Mouse (Mus musculus): ENCODE measurements around the gene Dennd5a. TPM values are rescaled to one million over a fixed set of nuclear protein-coding genes. Genes with fewer than 3 reads are reported as not detected.

Dennd5a gene
- polyA plus RNA-seq, 1 experiment from 2014 or later = 41.7 TPM

DNA sequence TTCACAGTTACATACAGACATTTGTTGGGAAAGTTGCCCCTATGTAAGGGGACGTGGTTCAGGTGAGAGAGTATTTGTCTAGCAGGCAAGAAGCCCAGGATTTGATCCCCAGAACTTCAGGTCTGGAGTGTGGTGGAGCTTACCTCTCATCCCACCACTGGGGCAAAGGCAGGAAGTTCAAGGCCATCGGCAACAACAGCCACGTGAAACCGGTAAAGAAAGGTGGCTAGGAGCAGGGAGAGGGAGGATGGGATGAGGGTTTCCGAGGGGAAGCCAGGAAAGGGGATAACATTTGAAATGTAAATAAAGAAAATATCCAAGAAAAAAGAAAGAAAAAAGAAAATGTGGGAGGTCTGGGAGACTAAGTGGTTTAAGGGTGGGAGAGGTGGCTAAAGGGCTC lies 87.1 kb downstream of the Dennd5a start:
- H3K9ac ChIP-seq = no peak overlapping the region
- H3K4me1 ChIP-seq = no peaks in the 10 kb centered on the region; the same call in 1 of the 2 replicates
- H3K4me2 ChIP-seq = no peak overlapping the region
- no peaks in the 10 kb centered on the region for H3K36me3 ChIP-seq (replicated peaks)
- 57% methylated on average over 5 of the region's 5 CpGs for WGBS
- no peaks in the 10 kb centered on the region for H3K9me3 ChIP-seq
- H3K27me3 ChIP-seq (replicated peaks) = no peaks in the 10 kb centered on the region
- no peak overlapping the region for H3K4me3 ChIP-seq
- H3K27ac ChIP-seq = no peak overlapping the region
- no peak for ATAC-seq (replicated peaks)

DNA sequence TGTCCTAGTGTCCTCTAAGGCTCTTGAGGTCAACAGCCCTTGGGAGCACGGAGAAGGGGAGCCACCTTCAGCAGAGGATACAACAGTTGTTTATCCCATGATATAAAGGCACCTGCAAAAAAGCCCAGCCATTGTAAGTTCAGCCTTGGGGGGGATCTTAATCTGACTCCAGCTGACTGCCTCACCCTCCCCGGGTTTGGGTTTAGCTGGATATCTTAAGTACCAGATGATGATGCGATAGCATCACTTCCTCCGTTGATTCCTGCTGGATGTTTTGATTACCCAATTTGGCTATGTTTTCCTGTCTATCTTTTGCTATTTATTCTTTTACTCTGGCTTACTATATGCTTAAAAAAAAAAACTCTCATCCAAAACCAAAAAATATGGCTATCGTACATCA lies 89.0 kb downstream of the Dennd5a start:
- Histone ChIP-seq H3K27me3 (replicated peaks) (0 out of 2 replicates have a peak, but pooled peaks cover 3% of the 10 kb centered on the region), H3K9ac (no peak overlapping the region), H3K4me2 (no peak overlapping the region), H3K4me1 (no peaks in the 10 kb centered on the region; the same call in 1 of the 2 replicates), H3K36me3 (replicated peaks) (no peaks in the 10 kb centered on the region), H3K4me3 (no peak overlapping the region), H3K9me3 (no peaks in the 10 kb centered on the region), H3K27ac (no peak overlapping the region)
- 85% methylated on average over 5 of the region's 5 CpGs for WGBS
- ATAC-seq (replicated peaks) = no peak

DNA sequence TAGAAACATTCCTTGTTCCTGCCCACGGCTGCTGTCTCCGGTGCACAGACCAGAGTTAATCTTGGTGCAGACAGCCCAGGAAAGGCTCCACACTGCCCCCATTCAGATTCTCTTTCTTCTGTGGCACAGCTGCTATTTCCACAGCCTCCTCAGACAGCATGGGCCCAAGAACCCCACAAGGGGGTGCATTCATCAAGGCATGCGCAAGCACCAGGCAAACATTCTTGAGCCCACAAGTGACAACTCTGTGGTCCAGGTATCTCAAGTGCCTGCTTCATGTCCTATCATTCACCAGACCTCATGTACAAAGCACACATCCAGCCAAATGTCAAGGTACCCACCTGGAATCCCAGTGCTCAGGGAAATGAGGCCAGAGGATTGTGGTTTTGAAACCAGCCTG lies 91.8 kb downstream of the Dennd5a start:
- no peak overlapping the region for H3K4me3 ChIP-seq
- no peak overlapping the region for H3K9ac ChIP-seq
- no peaks in the 10 kb centered on the region for H3K36me3 ChIP-seq (replicated peaks)
- peaks cover 9% of the 10 kb centered on the region for H3K4me1 ChIP-seq
- no peak overlapping the region for H3K27ac ChIP-seq
- no peak for ATAC-seq (replicated peaks)
- peaks cover 9% of the 10 kb centered on the region for H3K27me3 ChIP-seq (replicated peaks)
- WGBS = 20% methylated on average over 3 of the region's 3 CpGs
- H3K4me2 ChIP-seq = no peak overlapping the region
- no peaks in the 10 kb centered on the region for H3K9me3 ChIP-seq

DNA sequence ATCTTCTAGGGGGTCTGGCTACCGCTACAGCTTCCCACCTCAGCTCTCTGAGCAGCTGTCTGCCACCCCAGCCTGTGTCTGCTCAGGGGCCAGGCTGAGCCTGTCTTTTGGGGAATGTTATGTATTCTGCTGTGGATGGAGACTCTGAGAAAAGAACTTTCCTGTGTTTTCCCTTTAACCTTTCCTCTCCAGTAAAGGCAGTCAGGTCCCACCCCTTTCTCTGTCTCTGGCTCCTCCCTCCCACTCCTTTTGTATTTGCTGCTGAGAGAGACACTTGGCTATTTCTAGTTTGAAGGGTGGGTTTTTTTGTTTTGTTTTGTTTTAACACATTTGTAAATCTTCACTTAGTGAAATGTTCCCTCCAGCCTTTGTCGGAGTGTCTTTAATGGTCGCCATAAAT lies 93.6 kb downstream of the Dennd5a start:
- H3K27me3 ChIP-seq (replicated peaks) = peaks cover 9% of the 10 kb centered on the region
- H3K9ac ChIP-seq = no peak overlapping the region
- no peaks in the 10 kb centered on the region for H3K36me3 ChIP-seq (replicated peaks)
- no peaks in the 10 kb centered on the region for H3K9me3 ChIP-seq
- no peak for ATAC-seq (replicated peaks)
- H3K4me2 ChIP-seq = no peak overlapping the region
- H3K4me3 ChIP-seq = no peak overlapping the region
- WGBS = 30% methylated on average over 3 of the region's 3 CpGs
- H3K4me1 ChIP-seq = peaks cover 9% of the 10 kb centered on the region
- H3K27ac ChIP-seq = no peak overlapping the region

DNA sequence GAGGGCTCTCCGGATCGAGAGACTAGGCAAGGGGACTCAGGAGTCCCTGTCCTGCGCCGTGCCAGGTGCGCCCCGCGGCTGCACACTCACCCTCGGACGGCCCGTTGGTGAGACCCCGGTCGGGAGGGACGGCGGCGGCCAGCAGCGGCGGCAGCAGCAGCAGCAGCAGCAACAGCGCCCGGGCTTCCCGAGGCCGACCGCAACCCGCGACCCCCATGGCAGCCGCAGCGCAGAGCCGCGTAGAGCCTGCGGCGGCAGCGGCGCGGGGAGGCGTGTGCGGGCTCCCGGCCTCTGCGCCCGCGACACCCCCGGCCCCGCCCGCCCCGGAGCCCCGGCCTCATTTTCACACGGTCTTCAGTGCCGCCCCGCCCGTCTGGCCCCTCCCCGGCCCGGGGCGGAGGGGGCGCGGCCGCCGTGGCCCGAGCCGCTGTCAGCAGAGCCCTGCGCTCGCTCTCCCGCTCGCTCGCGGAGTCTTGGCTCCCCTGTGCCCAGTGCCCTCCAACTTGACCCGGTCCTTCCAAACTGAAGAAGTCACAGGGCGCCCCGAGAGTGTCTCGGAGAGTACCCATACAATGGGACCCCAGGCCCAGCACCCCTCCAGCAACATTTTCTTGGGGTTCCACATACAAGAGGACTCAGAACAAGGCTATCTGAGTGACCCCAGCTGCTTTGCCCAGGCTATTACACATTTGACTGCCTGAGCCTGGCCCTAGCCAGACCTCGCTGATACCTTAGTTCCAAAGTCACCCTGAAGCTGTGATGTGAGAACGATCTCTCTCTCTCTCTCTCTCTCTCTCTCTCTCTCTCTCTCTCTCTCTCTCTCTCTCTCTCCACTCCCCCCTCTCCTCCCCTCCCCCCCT lies 94.7 kb downstream of the Dennd5a start, which contains the start of gene Scube2:
Scube2 (minus strand) TSS at position 310 of the 860 bp plus-strand sequence.
- peak; percentile 85 for ATAC-seq (replicated peaks)
- WGBS = 1% methylated on average over 66 of the region's 69 CpGs

DNA sequence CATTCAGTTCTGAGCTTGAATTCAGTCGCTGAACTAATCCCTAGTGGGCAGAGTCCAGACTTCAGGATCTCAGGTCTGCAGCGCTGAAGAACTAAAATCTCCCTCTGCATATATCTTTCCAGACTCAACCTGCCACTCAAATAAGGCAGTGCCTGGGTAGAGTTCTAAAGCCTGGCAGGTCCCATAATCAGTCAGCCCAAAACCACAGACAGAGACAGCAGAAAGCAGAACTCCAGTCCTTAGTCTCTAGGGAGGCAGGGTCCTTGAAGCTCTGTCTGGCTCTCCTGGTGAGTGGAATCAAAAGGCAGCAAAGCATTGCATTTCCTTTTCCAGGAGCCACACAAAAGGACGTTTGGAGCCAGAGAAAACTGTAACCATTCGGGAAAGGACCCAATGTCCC lies 96.7 kb downstream of the Dennd5a start:
- Histone ChIP-seq H3K4me2 (no peak overlapping the region), H3K36me3 (replicated peaks) (no peaks in the 10 kb centered on the region), H3K4me3 (no peak overlapping the region), H3K27me3 (replicated peaks) (peaks cover 9% of the 10 kb centered on the region), H3K9me3 (no peaks in the 10 kb centered on the region), H3K27ac (no peak overlapping the region), H3K4me1 (peaks cover 9% of the 10 kb centered on the region), H3K9ac (no peak overlapping the region)
- no peak for ATAC-seq (replicated peaks)
- WGBS = 21% methylated on average over 4 of the region's 4 CpGs

More for the DNA sequence above, 94.7 kb downstream of the Dennd5a start, which contains the start of gene Scube2:
- peaks cover 9% of the 10 kb centered on the region for H3K27me3 ChIP-seq (replicated peaks)
- no peaks in the 10 kb centered on the region for H3K36me3 ChIP-seq (replicated peaks)
- peak within 1 kb of the TSS; percentile 98 for H3K4me2 ChIP-seq
- H3K27ac ChIP-seq = no peak within 1 kb of the TSS
- peak within 1 kb of the TSS; percentile 63 for H3K4me3 ChIP-seq
- no peaks in the 10 kb centered on the region for H3K9me3 ChIP-seq
- peaks cover 9% of the 10 kb centered on the region for H3K4me1 ChIP-seq
- H3K9ac ChIP-seq = peak within 1 kb of the TSS; percentile 68

DNA sequence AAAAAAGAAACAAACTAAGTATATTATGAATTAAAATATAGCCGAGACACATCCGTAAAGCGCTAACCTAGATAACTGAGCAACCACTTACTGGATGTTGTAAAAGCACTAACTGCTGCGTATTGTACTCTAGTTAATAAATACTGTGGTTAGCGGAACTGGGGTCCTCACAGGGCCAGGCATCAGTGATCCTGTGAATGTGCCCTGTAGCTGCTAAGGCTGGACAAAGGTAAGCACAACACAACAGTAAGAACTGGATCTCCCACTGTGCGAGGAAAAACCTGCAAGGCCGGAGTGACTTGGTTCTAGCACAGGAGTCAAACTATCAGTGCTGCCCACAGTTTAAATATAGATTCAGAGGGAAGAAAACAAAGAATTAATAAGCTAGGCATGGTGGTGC lies 100.1 kb downstream of the Dennd5a start:
- Histone ChIP-seq H3K4me3 (no peak overlapping the region), H3K4me2 (no peak overlapping the region), H3K27me3 (replicated peaks) (peaks cover 6% of the 10 kb centered on the region), H3K9me3 (no peaks in the 10 kb centered on the region), H3K4me1 (peaks cover 3% of the 10 kb centered on the region), H3K27ac (no peak overlapping the region), H3K9ac (no peak overlapping the region), H3K36me3 (replicated peaks) (no peaks in the 10 kb centered on the region)
- ATAC-seq (replicated peaks) = no peak
- 84% methylated on average over 7 of the region's 7 CpGs for WGBS

DNA sequence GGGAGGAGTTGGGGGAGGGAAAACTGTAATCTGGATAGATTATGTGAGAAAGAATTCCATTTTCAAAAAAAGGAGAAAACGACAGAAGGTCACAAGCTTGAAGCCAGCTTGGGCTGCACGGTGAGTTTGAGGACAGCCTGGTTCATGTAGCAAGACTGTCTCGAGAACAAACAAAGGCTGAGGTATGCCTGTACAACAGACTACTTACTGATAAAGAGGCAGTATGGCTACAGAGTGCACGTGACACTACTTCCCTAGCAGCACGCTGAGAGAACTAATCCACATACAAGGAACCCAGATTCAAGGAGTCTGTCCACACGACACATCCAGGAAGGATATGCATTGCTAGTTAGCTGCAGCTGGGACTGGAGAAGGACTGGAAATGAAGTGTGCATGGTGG lies 100.9 kb downstream of the Dennd5a start:
- Histone ChIP-seq H3K27me3 (replicated peaks) (peaks cover 2% of the 10 kb centered on the region; the same call in 1 of the 2 replicates), H3K4me3 (no peak overlapping the region), H3K9ac (no peak overlapping the region), H3K36me3 (replicated peaks) (no peaks in the 10 kb centered on the region), H3K4me1 (no peaks in the 10 kb centered on the region), H3K4me2 (no peak overlapping the region), H3K27ac (no peak overlapping the region), H3K9me3 (no peaks in the 10 kb centered on the region)
- WGBS = 51% methylated on average over 6 of the region's 6 CpGs
- ATAC-seq (replicated peaks) = no peak

DNA sequence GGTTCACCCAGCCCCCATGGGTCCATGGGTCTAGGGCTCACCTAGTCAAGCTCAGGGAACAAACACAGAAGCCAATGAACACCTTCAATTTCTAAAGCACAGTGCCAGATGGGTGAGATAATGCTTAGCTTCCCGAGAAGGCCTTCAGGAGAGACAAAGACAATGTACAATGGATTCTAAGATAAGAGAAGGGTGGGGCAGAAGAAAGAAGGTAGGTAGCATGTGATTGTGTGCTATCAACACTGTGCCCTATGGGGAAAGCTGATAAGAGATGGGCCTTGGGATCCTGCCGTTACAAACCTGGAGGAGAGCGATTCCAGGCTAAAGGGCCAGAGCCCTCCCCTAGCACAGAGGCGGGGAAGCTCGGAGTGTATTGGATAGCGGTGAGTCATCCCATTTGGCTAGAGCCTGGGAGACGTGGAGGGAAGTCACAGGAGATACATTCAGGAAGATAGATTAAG lies 107.5 kb downstream of the Dennd5a start:
- H3K36me3 ChIP-seq (replicated peaks) = no peaks in the 10 kb centered on the region
- no peaks in the 10 kb centered on the region for H3K27me3 ChIP-seq (replicated peaks)
- no peaks in the 10 kb centered on the region for H3K9me3 ChIP-seq
- peaks cover 17% of the 10 kb centered on the region for H3K4me1 ChIP-seq
- no peak overlapping the region for H3K27ac ChIP-seq
- 74% methylated on average over 7 of the region's 7 CpGs for WGBS
- no peak overlapping the region for H3K9ac ChIP-seq
- ATAC-seq (replicated peaks) = no peak
- H3K4me2 ChIP-seq = no peak overlapping the region
- no peak overlapping the region for H3K4me3 ChIP-seq

DNA sequence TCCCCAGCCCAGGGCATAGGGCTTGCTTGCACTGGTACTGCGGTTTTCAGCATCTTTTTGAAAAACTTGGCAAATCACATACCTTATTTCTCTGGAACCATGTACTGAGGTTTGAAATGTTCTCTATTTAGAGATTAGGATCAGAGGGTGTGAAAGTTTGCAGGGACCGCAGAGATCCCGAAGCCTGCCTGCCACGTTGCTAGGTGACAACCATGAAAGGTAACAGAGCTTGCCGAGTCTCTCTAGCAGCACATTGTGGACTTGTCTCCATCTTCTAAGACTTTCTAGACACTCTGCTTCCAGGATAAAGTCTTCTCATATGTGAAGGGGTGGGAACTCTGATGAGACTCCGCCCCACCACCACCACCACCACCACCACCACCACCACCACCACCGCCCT lies 108.3 kb downstream of the Dennd5a start:
- Histone ChIP-seq H3K4me3 (no peak overlapping the region), H3K4me1 (peaks cover 17% of the 10 kb centered on the region), H3K9me3 (no peaks in the 10 kb centered on the region), H3K4me2 (no peak overlapping the region), H3K27me3 (replicated peaks) (no peaks in the 10 kb centered on the region), H3K9ac (no peak overlapping the region), H3K36me3 (replicated peaks) (no peaks in the 10 kb centered on the region), H3K27ac (no peak overlapping the region)
- WGBS = 61% methylated on average over 7 of the region's 7 CpGs
- no peak for ATAC-seq (replicated peaks)

DNA sequence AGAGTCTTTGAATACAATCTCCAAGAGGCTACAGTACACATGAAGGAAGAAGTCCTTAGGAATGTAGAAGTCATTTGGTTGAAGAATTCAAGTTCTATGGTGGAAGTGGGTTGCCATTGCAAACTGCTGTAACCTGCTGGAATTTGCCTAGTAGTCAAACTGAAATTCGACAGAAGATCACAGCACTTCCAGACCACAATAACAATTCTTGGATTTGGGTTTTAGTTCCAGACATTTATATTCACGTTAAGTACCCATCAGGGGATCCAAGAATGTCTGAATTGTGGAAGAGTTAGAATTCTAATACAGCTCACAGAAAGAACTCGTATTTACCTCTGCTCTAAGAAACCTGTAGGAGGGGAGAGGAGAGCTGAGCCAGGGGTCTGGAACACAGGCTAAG lies 109.7 kb downstream of the Dennd5a start:
- Histone ChIP-seq H3K9me3 (no peaks in the 10 kb centered on the region), H3K9ac (no peak overlapping the region), H3K27me3 (replicated peaks) (no peaks in the 10 kb centered on the region), H3K36me3 (replicated peaks) (no peaks in the 10 kb centered on the region), H3K27ac (no peak overlapping the region), H3K4me2 (no peak overlapping the region), H3K4me1 (peaks cover 17% of the 10 kb centered on the region), H3K4me3 (no peak overlapping the region)
- WGBS = 14% methylated on average over 3 of the region's 3 CpGs
- ATAC-seq (replicated peaks) = no peak

DNA sequence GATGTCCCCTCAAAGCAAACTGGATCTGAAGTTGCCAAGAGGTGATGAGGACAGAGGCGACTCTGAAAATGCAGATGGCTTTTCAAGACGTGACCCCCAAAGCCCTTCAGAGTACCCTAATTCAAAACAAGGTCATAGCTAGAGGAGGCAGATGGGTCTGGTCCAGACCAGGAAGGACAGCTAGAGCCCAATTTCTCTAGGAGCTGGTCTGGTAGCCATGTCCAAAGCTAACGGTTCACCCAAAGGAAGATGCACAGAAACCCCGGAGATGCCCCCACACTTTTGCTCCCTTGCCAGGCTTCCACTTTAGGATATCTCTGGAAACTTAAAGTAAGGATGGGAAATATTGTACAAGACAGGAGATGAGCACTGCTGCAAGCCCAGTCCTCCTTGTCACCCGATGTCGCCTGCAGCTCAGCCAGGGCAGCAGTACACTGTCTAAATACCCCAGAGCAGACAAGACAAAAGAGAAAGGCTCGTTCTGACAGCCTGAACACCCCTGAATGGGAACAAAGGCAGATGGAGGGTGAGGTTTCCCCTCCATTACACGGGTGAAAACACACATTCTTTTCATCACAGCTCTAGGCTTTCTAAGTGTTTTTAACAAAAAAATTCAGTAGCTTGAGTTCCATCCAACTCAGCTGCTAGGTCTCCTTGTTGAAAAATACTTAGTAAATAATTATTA lies 110.4 kb downstream of the Dennd5a start:
- Histone ChIP-seq H3K4me3 (no peak overlapping the region), H3K36me3 (replicated peaks) (no peaks in the 10 kb centered on the region), H3K4me2 (no peak overlapping the region), H3K4me1 (peaks cover 17% of the 10 kb centered on the region), H3K9ac (no peak overlapping the region), H3K27ac (no peak overlapping the region), H3K27me3 (replicated peaks) (no peaks in the 10 kb centered on the region), H3K9me3 (no peaks in the 10 kb centered on the region)
- no peak for ATAC-seq (replicated peaks)
- 19% methylated on average over 8 of the region's 8 CpGs for WGBS

Measured in midbrain, embryonic 15.5 days (tissue).